Mouse (Mus musculus) hindbrain, embryonic 11.5 days (tissue): Measurements from ENCODE around the gene Coq4. TPM values are rescaled to one million over a fixed set of nuclear protein-coding genes. Genes with fewer than 3 reads are reported as not detected.

Source experiments
- ATAC-seq: fragments of 200-750 bp; cut with Nextera tagmentation; 2 replicates; pipeline ENCODE4 v1.8.0; 2017; ENCODE audit warnings: mild to moderate bottlenecking, moderate TSS enrichment, moderate library complexity; ENCODE audit not compliant: low FRiP score
- DNase-seq: peaks from one replicate; pipeline ENCODE4 v3.0.0-alpha.2; 2015; ENCODE audit warnings: low spot score
- H3K27ac ChIP-seq: fragments of 300-500 bp; sonication (generic); 2 replicates; pipeline ENCODE4 v1.5.1; 2014; ENCODE audit warnings: mild to moderate bottlenecking, low read depth, low read length
- H3K27me3 ChIP-seq: fragments of 300-500 bp; sonication (generic); 2 replicates; pipeline ENCODE4 v1.6.1; 2014; ENCODE audit warnings: mild to moderate bottlenecking, low read length, moderate library complexity, mixed read lengths; ENCODE audit not compliant: control insufficient read depth, insufficient read depth
- H3K36me3 ChIP-seq: fragments of 300-500 bp; sonication (generic); 2 replicates; pipeline ENCODE4 v1.6.1; 2014; ENCODE audit warnings: mild to moderate bottlenecking, low read length, moderate library complexity, mixed read lengths; ENCODE audit not compliant: control insufficient read depth, insufficient read depth
- H3K4me1 ChIP-seq: fragments of 300-500 bp; sonication (generic); replicated peaks from 2 replicates; pipeline ENCODE4 v1.6.1; 2014; ENCODE audit warnings: low read length, mixed read lengths; ENCODE audit not compliant: control insufficient read depth, insufficient read depth
- H3K4me2 ChIP-seq: fragments of 300-500 bp; sonication (generic); replicated peaks from 2 replicates; pipeline ENCODE4 v1.6.1; 2014; ENCODE audit warnings: mild to moderate bottlenecking, low read depth, low read length
- H3K4me3 ChIP-seq: fragments of 300-500 bp; sonication (generic); 2 replicates; pipeline ENCODE4 v1.5.1; 2014; ENCODE audit warnings: low read depth, low read length
- H3K9ac ChIP-seq: fragments of 300-500 bp; sonication (generic); 2 replicates; pipeline ENCODE4 v1.6.1; 2014; ENCODE audit warnings: low read depth, low read length
- H3K9me3 ChIP-seq: fragments of 300-500 bp; sonication (generic); 2 replicates; pipeline ENCODE4 v1.6.1; 2016; ENCODE audit warnings: low read length; ENCODE audit not compliant: control insufficient read depth
- WGBS: fragments of 180-500 bp; shearing (Covaris S2); extraction: QIAGEN DNeasy Blood & Tissue Kit; methylation state at CpG from one replicate; pipeline ENCODE4 v1.1.7; 2014; 5-methylcytosine and 5-hydroxymethylcytosine counted together
- polyA plus RNA-seq: library from polyadenylated mRNA; unstranded; fragments of >200 nt; fragmentation: Nextera tagmentation; extraction: Ambion mirVana; gene quantifications from 2 replicates; pipeline ENCODE4 v1.2.1, GENCODE M21; 2014

Gene Coq4
- polyA plus RNA-seq, 1 experiment from 2014 or later = 39.7 TPM

GRCm38 (mm10) chr2:29846061-29846853, 59.0 kb downstream of the Coq4 start:
- peak; percentile 71 for ATAC-seq
- Histone ChIP-seq H3K36me3 (no peaks in the 10 kb centered on the region), H3K4me1 (peaks cover 39% of the 10 kb centered on the region), H3K27me3 (peaks cover 2% of the 10 kb centered on the region; the same call in 1 of the 2 replicates), H3K9me3 (no peaks in the 10 kb centered on the region), H3K9ac (peak overlapping the region; percentile 100), H3K4me2 (peak overlapping the region; percentile 80), H3K27ac (peak overlapping the region; percentile 100), H3K4me3 (peak overlapping the region; percentile 95)
- WGBS = 2% methylated on average over 38 of the region's 47 CpGs
- peak; percentile 88 for DNase-seq

GRCm38 (mm10) chr2:29846911-29847310, 59.6 kb downstream of the Coq4 start:
- peak overlapping the region; percentile 80 for H3K4me2 ChIP-seq
- 20% methylated on average over 3 of the region's 3 CpGs for WGBS
- H3K27ac ChIP-seq = peak overlapping the region; percentile 100
- peak overlapping the region; percentile 95 for H3K4me3 ChIP-seq
- peaks cover 2% of the 10 kb centered on the region; the same call in 1 of the 2 replicates for H3K27me3 ChIP-seq
- ATAC-seq = no peak
- H3K36me3 ChIP-seq = no peaks in the 10 kb centered on the region
- no peaks in the 10 kb centered on the region for H3K9me3 ChIP-seq
- H3K4me1 ChIP-seq = peaks cover 36% of the 10 kb centered on the region
- peak overlapping the region; percentile 100 for H3K9ac ChIP-seq
- no peak for DNase-seq

Other genes with a start within 250 kb of the Coq4 start
- gene Rapgef1, start 167.8 kb upstream of the Coq4 start, polyA plus RNA-seq = 13.3 and 14.3 TPM in 2 replicates
- gene Gm13420, start 35.8 kb upstream of the Coq4 start, polyA plus RNA-seq = not detected in 2 replicates
- not detected in 2 replicates for gene Gm13547, start 28.2 kb upstream of the Coq4 start, polyA plus RNA-seq
- gene Trub2, start 1.0 kb downstream of the Coq4 start, polyA plus RNA-seq = 30.2 and 32.3 TPM in 2 replicates
- gene Slc27a4, start 15.1 kb downstream of the Coq4 start, polyA plus RNA-seq = 17.9 and 18.4 TPM in 2 replicates
- gene Urm1, start 32.6 kb downstream of the Coq4 start, polyA plus RNA-seq = 17.4 and 29.0 TPM in 2 replicates
- gene Cercam, start 81.7 kb downstream of the Coq4 start, polyA plus RNA-seq = 16.9 and 17.1 TPM in 2 replicates
- 83.2 and 89.0 TPM in 2 replicates for gene Odf2, start 101.7 kb downstream of the Coq4 start, polyA plus RNA-seq
- gene Gle1, start 147.9 kb downstream of the Coq4 start, polyA plus RNA-seq = 55.7 and 57.4 TPM in 2 replicates
- gene Sptan1, start 178.1 kb downstream of the Coq4 start, polyA plus RNA-seq = 172 and 192 TPM in 2 replicates